Mouse (Mus musculus) liver, embryonic 14.5 days (tissue): ENCODE results near the gene Zfp106. TPM values are rescaled to one million over a fixed set of nuclear protein-coding genes. Genes with fewer than 3 reads are reported as not detected.
A peak's percentile ranks its signal among the peaks of the same experiment; 100 is the strongest.

Source experiments
- ATAC-seq: fragments of 200-750 bp; cut with Nextera tagmentation; 2 replicates; pipeline ENCODE4 v1.8.0; 2017; ENCODE audit warnings: moderate number of reproducible peaks, mild to moderate bottlenecking, moderate library complexity; ENCODE audit not compliant: insufficient read depth
- DNase-seq, 3 experiments: peaks; one replicate each; pipeline ENCODE4 v3.0.0-alpha.2; 2012 to 2013; ENCODE audit warnings: low read depth in 3 of 3, low spot score in 3 of 3
- H3K27ac ChIP-seq: fragments of 300-500 bp; sonication (generic); 2 replicates; pipeline ENCODE4 v1.5.1; 2014; ENCODE audit warnings: moderate library complexity, mild to moderate bottlenecking, control low read depth, inconsistent platforms
- H3K27me3 ChIP-seq: fragments of 300-500 bp; sonication (generic); 2 replicates; pipeline ENCODE4 v1.6.1; 2014; ENCODE audit warnings: mild to moderate bottlenecking, low read length, moderate library complexity; ENCODE audit not compliant: control insufficient read depth, insufficient read depth
- H3K36me3 ChIP-seq: fragments of 300-500 bp; sonication (generic); replicated peaks from 2 replicates; pipeline ENCODE4 v1.6.1; 2014; ENCODE audit warnings: low read depth; ENCODE audit not compliant: control insufficient read depth, insufficient read depth
- H3K4me1 ChIP-seq, 2 experiments: fragments of 200-500 bp in 1 of 2; fragments of 300-500 bp in 1 of 2; sonication (generic) in 1 of 2; replicated peaks; 2 replicates each; pipeline ENCODE4 v1.6.1; 2012 to 2014; ENCODE audit warnings: antibody characterized with exemption in 1 of 2, inconsistent platforms in 1 of 2, low read length in 1 of 2; ENCODE audit not compliant: control insufficient read depth in 2 of 2, insufficient read depth in 2 of 2
- H3K4me2 ChIP-seq: fragments of 300-500 bp; sonication (generic); 2 replicates; pipeline ENCODE4 v1.6.1; 2014; ENCODE audit warnings: low read depth, mild to moderate bottlenecking, control low read depth, moderate library complexity
- H3K4me3 ChIP-seq, 2 experiments: fragments of 200-500 bp in 1 of 2; fragments of 300-500 bp in 1 of 2; sonication (generic) in 1 of 2; 2 replicates each; pipeline ENCODE4 v1.5.1; 2012 to 2014; ENCODE audit warnings: low read depth in 2 of 2, low read length in 2 of 2, mild to moderate bottlenecking in 2 of 2, control low read depth in 1 of 2, inconsistent platforms in 1 of 2, moderate library complexity in 1 of 2; ENCODE audit not compliant: insufficient read depth in 1 of 2
- H3K9ac ChIP-seq: fragments of 300-500 bp; sonication (generic); replicated peaks from 2 replicates; pipeline ENCODE4 v1.6.1; 2014; ENCODE audit warnings: mild to moderate bottlenecking, control low read depth, moderate library complexity
- H3K9me3 ChIP-seq: fragments of 300-500 bp; sonication (generic); 2 replicates; pipeline ENCODE4 v1.6.1; 2016; ENCODE audit warnings: low read length, mixed read lengths; ENCODE audit not compliant: control insufficient read depth
- CTCF ChIP-seq: IDR thresholded peaks from 2 replicates; pipeline ENCODE4 v1.5.1; 2016; ENCODE audit warnings: antibody characterized with exemption, low read depth, control low read depth
- EP300 ChIP-seq: IDR thresholded peaks from 2 replicates; pipeline ENCODE4 v1.6.1; 2016; ENCODE audit warnings: antibody characterized with exemption, low read depth
- WGBS: fragments of 180-500 bp; shearing (Covaris S2); extraction: QIAGEN DNeasy Blood & Tissue Kit; methylation state at CpG from one replicate; pipeline ENCODE4 v1.1.7; 2014; ENCODE audit not compliant: insufficient replicate concordance; 5-methylcytosine and 5-hydroxymethylcytosine counted together
- polyA plus RNA-seq, 2 experiments: library from polyadenylated mRNA; depleted of rRNA in 1 of 2; stranded (reverse) in 1 of 2; unstranded in 1 of 2; fragments of >200 nt; fragmentation: Nextera tagmentation in 1 of 2; extraction: Ambion mirVana in 1 of 2; gene quantifications; 2 replicates each; pipeline versions ENCODE4 v1.2.1 to v1.2.3; 2012 to 2014

The Zfp106 gene
- polyA plus RNA-seq (2012; rRNA removed) (10.3 and 13.8 TPM in 2 replicates), polyA plus RNA-seq (2014; fragmentation: Nextera tagmentation; extraction: Ambion mirVana) (19.1 and 19.9 TPM in 2 replicates)

- WGBS, result under 1% methylated on average over 50 of the region's 50 CpGs
- Histone ChIP-seq H3K4me3 (peak within 1 kb of the TSS; percentile 72 to 96), H3K36me3 (no peaks in the 10 kb centered on the region), H3K4me2 (peak within 1 kb of the TSS; percentile 86), H3K27me3 (no peaks in the 10 kb centered on the region), H3K27ac (peak within 1 kb of the TSS; percentile 30; the same call in 1 of the 2 replicates), H3K9ac (peak within 1 kb of the TSS; percentile 69), H3K9me3 (no peaks in the 10 kb centered on the region), H3K4me1 (peaks cover 12 to 20% of the 10 kb centered on the region in 2 experiments)
- peak; percentile 72 to 82 (median 77) for DNase-seq
- ATAC-seq, result peak; percentile 65
- TF ChIP-seq CTCF (no peak), EP300 (peak; percentile 50; the same call in 1 of the 2 replicates)
Observed at GRCm38 (mm10) chr2:120563235-120563990, at the start of gene Zfp106. Gene Zfp106, minus strand, starts transcription at chr2:120563843.

GRCm38 (mm10) chr2:120608830-120609723, 45.4 kb upstream of the Zfp106 start, which contains the start of the genes Haus2 and Lrrc57:
Gene Haus2, plus strand, starts transcription at chr2:120609383.
Gene Lrrc57, minus strand, starts transcription at chr2:120609520.
- peak; percentile 82 to 83 (median 83) for DNase-seq
- Histone ChIP-seq H3K27me3 (no peaks in the 10 kb centered on the region), H3K27ac (peak within 1 kb of the TSS; percentile 96), H3K4me3 (peak within 1 kb of the TSS; percentile 80 to 98), H3K9ac (peak within 1 kb of the TSS; percentile 96), H3K4me2 (peak within 1 kb of the TSS; percentile 92), H3K4me1 (peaks cover 14 to 15% of the 10 kb centered on the region in 2 experiments), H3K36me3 (peaks cover 9% of the 10 kb centered on the region), H3K9me3 (no peaks in the 10 kb centered on the region)
- peak; percentile 95 for ATAC-seq
- under 1% methylated on average over 52 of the region's 52 CpGs for WGBS
- TF ChIP-seq CTCF, result peak; percentile 48; the same call in 1 of the 2 replicates
- TF ChIP-seq EP300, result no peak; the same call in 1 of the 2 replicates

- no peak overlapping the region for H3K9ac ChIP-seq
- H3K27me3 ChIP-seq, result no peaks in the 10 kb centered on the region
- H3K9me3 ChIP-seq, result no peaks in the 10 kb centered on the region
- no peaks in the 10 kb centered on the region; the same call in none of the 2 replicates for H3K36me3 ChIP-seq
- 85% methylated on average over 6 of the region's 6 CpGs for WGBS
- H3K4me1 ChIP-seq, result peaks cover 8 to 11% of the 10 kb centered on the region in 2 experiments
- no peak overlapping the region for H3K4me3 ChIP-seq
- TF ChIP-seq CTCF, result peak; percentile 40
- no peak for TF ChIP-seq EP300
- H3K27ac ChIP-seq, result no peak overlapping the region
- DNase-seq (no peak), ATAC-seq (no peak)
- H3K4me2 ChIP-seq, result no peak overlapping the region
Observed at GRCm38 (mm10) chr2:120606021-120606690, 42.5 kb upstream of the Zfp106 start.

- no peak overlapping the region for H3K9ac ChIP-seq
- DNase-seq, result no peak
- H3K36me3 ChIP-seq, result peaks cover 44% of the 10 kb centered on the region
- H3K27ac ChIP-seq, result no peak overlapping the region
- no peaks in the 10 kb centered on the region for H3K9me3 ChIP-seq
- no peak overlapping the region for H3K4me2 ChIP-seq
- TF ChIP-seq CTCF (no peak), EP300 (no peak)
- no peak overlapping the region for H3K4me3 ChIP-seq
- no peak for ATAC-seq
- no peaks in the 10 kb centered on the region for H3K27me3 ChIP-seq
- 74% methylated on average over 4 of the region's 4 CpGs for WGBS
- H3K4me1 ChIP-seq, result no peaks in the 10 kb centered on the region
Observed at GRCm38 (mm10) chr2:120599506-120599905, 35.9 kb upstream of the Zfp106 start.
